13 mouse cellular contexts compared by ENCODE assay signal in genomic region chr12:80564990-80565389, GRCm38 (mm10). TPM values are rescaled to one million over a fixed set of nuclear protein-coding genes. Genes with fewer than 3 reads are reported as not detected.
A peak's percentile ranks its signal among the peaks of the same experiment; 100 is the strongest.
DNase-seq lines count a peak whose midpoint lies in the region; ATAC-seq and TF ChIP-seq lines count a peak whose summit lies in the region.
"Had no signal": no experiment of that assay in that cellular context is flagged by ENCODE, and none has a peak within 500 bp of the region (broad histone marks: within the 10 kb centered on the region; RNA-seq: fewer than 3 reads in every experiment).

No protein-coding gene starts in this region.

- no peak for DNase-seq in layer of hippocampus, adult 2 months (ENCODE audit: low spot score in 2 of 2)
- no peak for DNase-seq in layer of hippocampus, adult 11-12 months (ENCODE audit: low spot score)
- DNase-seq in cerebellum, postnatal 10 days, result peak; percentile 38 to 59
- peak; percentile 65 to 70 for DNase-seq in heart, postnatal 14 days
- DNase-seq in stomach, postnatal 0 days (ENCODE audit: low spot score), result no peak
- DNase-seq in forebrain, postnatal 0 days, result no peak
- DNase-seq: embryo, embryonic 11 days; right cerebral cortex, postnatal 4 days had no signal

- H3K4me2 ChIP-seq in stomach, postnatal 0 days (replicated peaks; ENCODE audit: low read depth), result no peak overlapping the region
- no peak overlapping the region for H3K4me2 ChIP-seq in liver, embryonic 12.5 days
- H3K4me2 ChIP-seq in forebrain, postnatal 0 days (ENCODE audit: low read depth), result no peak overlapping the region
- H3K4me2 ChIP-seq: neural tube, embryonic 12.5 days had no signal

- no peaks in the 10 kb centered on the region for H3K27me3 ChIP-seq in stomach, postnatal 0 days (ENCODE audit: control insufficient read depth, insufficient read depth, low read length)
- peaks cover 32% of the 10 kb centered on the region for H3K27me3 ChIP-seq in liver, embryonic 12.5 days (replicated peaks)
- no peaks in the 10 kb centered on the region for H3K27me3 ChIP-seq in forebrain, postnatal 0 days (ENCODE audit: insufficient read depth, low read length)
- H3K27me3 ChIP-seq: neural tube, embryonic 12.5 days had no signal

- H3K4me1 ChIP-seq in stomach, postnatal 0 days (replicated peaks; ENCODE audit: control insufficient read depth, insufficient read depth), result 0 out of 2 replicates have a peak, but pooled peaks cover 6% of the 10 kb centered on the region
- H3K4me1 ChIP-seq in liver, embryonic 12.5 days, result no peaks in the 10 kb centered on the region
- peaks cover 4% of the 10 kb centered on the region for H3K4me1 ChIP-seq in forebrain, postnatal 0 days (ENCODE audit: insufficient read depth)

- no peaks in the 10 kb centered on the region for H3K9me3 ChIP-seq in stomach, postnatal 0 days (ENCODE audit: control insufficient read depth, low read length)
- no peaks in the 10 kb centered on the region for H3K9me3 ChIP-seq in liver, embryonic 12.5 days (replicated peaks)
- H3K9me3 ChIP-seq in forebrain, postnatal 0 days (ENCODE audit: low read length), result no peaks in the 10 kb centered on the region
- H3K9me3 ChIP-seq: neural tube, embryonic 12.5 days had no signal

- intact Hi-C loops in heart, postnatal 14 days (cut with DNase I), result no loop called here

- peak overlapping the region; percentile 32; the same call in 1 of the 2 replicates for H3K27ac ChIP-seq in layer of hippocampus, adult 2 months
- H3K27ac ChIP-seq in stomach, postnatal 0 days (replicated peaks), result no peak overlapping the region
- H3K27ac ChIP-seq in liver, embryonic 12.5 days, result no peak overlapping the region
- no peak overlapping the region for H3K27ac ChIP-seq in forebrain, postnatal 0 days (ENCODE audit: low read depth, low read length)
- H3K27ac ChIP-seq: kidney, postnatal 0 days; neural tube, embryonic 12.5 days had no signal

- WGBS in stomach, postnatal 0 days, result 61% methylated on average over 6 of the region's 6 CpGs
- WGBS in liver, embryonic 12.5 days (ENCODE audit: insufficient replicate concordance), result 71% methylated on average over 6 of the region's 6 CpGs
- 68% methylated on average over 6 of the region's 6 CpGs for WGBS in forebrain, postnatal 0 days

- TF ChIP-seq CTCF in layer of hippocampus, adult 2 months (conservative IDR thresholded peaks at IDR 0.05), result 0 out of 2 replicates have a peak, but pooled peaks have one; percentile 2
- TF ChIP-seq CTCF in stomach, postnatal 0 days (IDR thresholded peaks at IDR 0.05; ENCODE audit: low read depth), result no peak
- no peak for TF ChIP-seq CTCF in forebrain, postnatal 0 days (IDR thresholded peaks at IDR 0.05; ENCODE audit: low read depth)

- no peak overlapping the region for H3K9ac ChIP-seq in stomach, postnatal 0 days (ENCODE audit: low read length)
- H3K9ac ChIP-seq in liver, embryonic 12.5 days, result no peak overlapping the region
- H3K9ac ChIP-seq in forebrain, postnatal 0 days, result no peak overlapping the region
- H3K9ac ChIP-seq: neural tube, embryonic 12.5 days had no signal

- H3K4me3 ChIP-seq in layer of hippocampus, adult 2 months, result no peak overlapping the region
- H3K4me3 ChIP-seq in stomach, postnatal 0 days (ENCODE audit: low read depth, low read length), result no peak overlapping the region
- H3K4me3 ChIP-seq in liver, embryonic 12.5 days, result no peak overlapping the region
- H3K4me3 ChIP-seq in forebrain, postnatal 0 days (ENCODE audit: low read depth, low read length), result no peak overlapping the region
- H3K4me3 ChIP-seq: neural tube, embryonic 12.5 days had no signal

- TF ChIP-seq EP300 in stomach, postnatal 0 days (optimal IDR thresholded peaks at IDR 0.05), result no peak

- H3K36me3 ChIP-seq in stomach, postnatal 0 days (ENCODE audit: control insufficient read depth, insufficient read depth, low read length), result no peaks in the 10 kb centered on the region
- H3K36me3 ChIP-seq in liver, embryonic 12.5 days, result no peaks in the 10 kb centered on the region
- no peaks in the 10 kb centered on the region for H3K36me3 ChIP-seq in forebrain, postnatal 0 days (ENCODE audit: insufficient read depth)
- H3K36me3 ChIP-seq: neural tube, embryonic 12.5 days had no signal

- 0 out of 2 replicates have a peak, but pooled peaks have one; percentile 32 for ATAC-seq in stomach, postnatal 0 days (ENCODE audit: low FRiP score, low TSS enrichment)
- no peak for ATAC-seq in liver, embryonic 12.5 days
- no peak for ATAC-seq in forebrain, postnatal 0 days

RNA-seq across cellular contexts. Expression of gene Galnt16, which starts 46.9 kb away (rescaled TPM):
- total RNA-seq in layer of hippocampus, adult 2 months (2021), result 100 to 1,000 TPM; 166 to 181 TPM
- total RNA-seq in heart, postnatal 14 days (2021), result 1 to 10 TPM; 7.1 to 7.6 TPM
- 6.1 and 6.3 TPM in 2 replicates for polyA plus RNA-seq in stomach, postnatal 0 days (2015; fragmentation: Nextera tagmentation; extraction: Ambion mirVana)
- polyA plus RNA-seq in liver, embryonic 12.5 days (2016; fragmentation: Nextera tagmentation; extraction: Ambion mirVana), result 0.28 and 0.48 TPM in 2 replicates
- total RNA-seq in forebrain, postnatal 0 days (2014; rRNA removed), result 44.1 and 65.1 TPM in 2 replicates
- polyA plus RNA-seq in forebrain, postnatal 0 days (2015; fragmentation: Nextera tagmentation; extraction: Ambion mirVana), result 19.3 and 28.2 TPM in 2 replicates
- total RNA-seq: hematopoietic stem cell, adult 5-6 weeks; megakaryocyte progenitor cell, adult 5-6 weeks had no signal

Comparison
In these comparisons a context has a peak if more than half of its experiments do, and no peak if none do; other contexts are left out.
1. DNase-seq: peak in cerebellum, postnatal 10 days (2 of 2) and heart, postnatal 14 days (2 of 2); none in layer of hippocampus, adult 2 months (0 of 2), layer of hippocampus, adult 11-12 months (single experiment), stomach, postnatal 0 days (single experiment) and forebrain, postnatal 0 days (single experiment).